Mouse (Mus musculus) urinary bladder, postnatal 10 days (tissue): Measurements from ENCODE around the gene Scgb2b18.
"Not testable (repeated sequence)": the region's sequence is repeated elsewhere in the genome, so short reads cannot be mapped to it uniquely, and the experiment has no call there.

ENCODE experiments used
- DNase-seq: peaks from one replicate; pipeline ENCODE4 v3.0.0; 2022; ENCODE audit warnings: low spot score

Scgb2b18 gene

GRCm38 (mm10) chr7:33173764-33174163 lies at the start of gene Scgb2b18:
Gene Scgb2b18, minus strand, starts transcription at chr7:33173864.
- not testable (repeated sequence) for DNase-seq

GRCm38 (mm10) chr7:33185268-33185667 lies 11.6 kb upstream of the Scgb2b18 start, which contains the start of gene Scgb1b18:
Gene Scgb1b18, plus strand, starts transcription at chr7:33185568.
- not testable (repeated sequence) for DNase-seq
